Mouse (Mus musculus) brain, embryonic 14.5 days (tissue): Measurements from ENCODE around the gene Fggy.

Experiments
- CTCF ChIP-seq: fragments of 200-500 bp; IDR thresholded peaks from 2 replicates; pipeline ENCODE4 v1.5.1; 2012; ENCODE audit warnings: inconsistent platforms, mild to moderate bottlenecking, moderate library complexity, borderline replicate concordance; ENCODE audit not compliant: insufficient read depth, insufficient read length; ENCODE audit errors: extremely low read depth
- POLR2A ChIP-seq: fragments of 200-500 bp; IDR thresholded peaks from 2 replicates; pipeline ENCODE4 v1.6.1; 2012; ENCODE audit warnings: mild to moderate bottlenecking, inconsistent platforms, borderline replicate concordance; ENCODE audit not compliant: poor library complexity, insufficient read depth, insufficient read length, severe bottlenecking; ENCODE audit errors: extremely low read depth

DNA sequence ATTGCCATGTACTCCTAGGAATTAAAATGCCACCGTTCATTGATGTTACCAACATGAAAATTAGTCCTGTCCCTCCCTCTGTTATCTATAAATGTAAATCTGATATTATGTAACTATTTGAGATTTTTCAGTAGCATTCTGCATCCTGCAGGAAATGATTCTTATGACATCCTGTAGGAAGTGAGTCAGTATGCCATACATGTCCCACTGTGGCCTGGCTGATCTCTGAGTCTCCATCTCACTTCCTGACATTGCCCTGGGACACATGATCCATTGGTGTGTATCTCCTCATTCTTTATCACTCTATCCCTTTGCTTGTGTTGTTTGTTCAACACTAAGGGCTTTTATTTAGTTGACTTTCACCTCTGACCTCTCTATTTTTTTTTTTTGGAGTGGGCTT is 110.3 kb downstream of the Fggy start:
- TF ChIP-seq CTCF: no peak
- no peak for TF ChIP-seq POLR2A
